Mouse (Mus musculus): Measurements from ENCODE around the gene Tradd. TPM values are rescaled to one million over a fixed set of nuclear protein-coding genes. Genes with fewer than 3 reads are reported as not detected.
"Not testable (repeated sequence)": the region's sequence is repeated elsewhere in the genome, so short reads cannot be mapped to it uniquely, and the experiment has no call there.

The Tradd gene
- total and polyA plus RNA-seq, 3 experiments: 3.9 to 4.9 (median 4.6) TPM

GRCm38 (mm10) chr8:105292471-105292870 is 28.1 kb upstream of the Tradd start:
- no peaks in the 10 kb centered on the region for H3K36me3 ChIP-seq (ENCODE audit: control insufficient read depth, insufficient read depth, low read length)
- no peaks in the 10 kb centered on the region for H3K27me3 ChIP-seq (ENCODE audit: control insufficient read depth, insufficient read depth, low read length)
- no peak overlapping the region for H3K27ac ChIP-seq
- H3K4me3 ChIP-seq: no peak overlapping the region
- 73% methylated on average over 7 of the region's 7 CpGs for WGBS
- H3K9ac ChIP-seq (ENCODE audit: low read depth, low read length): no peak overlapping the region
- no peaks in the 10 kb centered on the region for H3K79me2 ChIP-seq (replicated peaks; ENCODE audit: control insufficient read depth, insufficient read depth, low read length)
- intact Hi-C loops (cut with DNase I): loop anchor here (5.0 to 10.0 kb wide), 2 partner anchors 170 to 638 kb away; no protein-coding TSS in a partner anchor
- peaks cover 11% of the 10 kb centered on the region for H3K4me1 ChIP-seq (ENCODE audit: control insufficient read depth, insufficient read depth, low read length)
- no peak for DNase-seq
- TF ChIP-seq POLR2A (IDR thresholded peaks at IDR 0.05; ENCODE audit: insufficient read depth, low read depth, low read length) (no peak), EP300 (IDR thresholded peaks at IDR 0.05; ENCODE audit: insufficient read depth, low read depth, low read length) (no peak), CTCF (IDR thresholded peaks at IDR 0.05) (no peak)

- DNase-seq; H3K27me3 ChIP-seq (ENCODE audit: control insufficient read depth, insufficient read depth, low read length); H3K79me2 ChIP-seq (replicated peaks; ENCODE audit: control insufficient read depth, insufficient read depth, low read length); H3K36me3 ChIP-seq (ENCODE audit: control insufficient read depth, insufficient read depth, low read length); H3K27ac ChIP-seq; H3K9ac ChIP-seq (ENCODE audit: low read depth, low read length); H3K4me3 ChIP-seq: not testable (repeated sequence)
- TF ChIP-seq CTCF (IDR thresholded peaks at IDR 0.05): peak; percentile 52
- peaks cover 11% of the 10 kb centered on the region for H3K4me1 ChIP-seq (ENCODE audit: control insufficient read depth, insufficient read depth, low read length)
- 53% methylated on average over 3 of the region's 3 CpGs for WGBS
- intact Hi-C loops (cut with DNase I): loop anchor here (2.0 to 10.0 kb wide), 3 partner anchors 37 to 637 kb away; partner anchors contain the start of gene B3gnt9
Observed at GRCm38 (mm10) chr8:105291802-105292201, 27.4 kb upstream of the Tradd start.

GRCm38 (mm10) chr8:105291364-105291763 is 27.0 kb upstream of the Tradd start:
- H3K4me3 ChIP-seq: not testable (repeated sequence)
- intact Hi-C loops (cut with DNase I): loop anchor here (2.0 to 10.0 kb wide), 3 partner anchors 37 to 637 kb away; partner anchors contain the start of gene B3gnt9
- WGBS: 75% methylated on average over 8 of the region's 8 CpGs

GRCm38 (mm10) chr8:105290554-105291314 is 26.3 kb upstream of the Tradd start:
- no peak overlapping the region for H3K27ac ChIP-seq
- H3K27me3 ChIP-seq (ENCODE audit: control insufficient read depth, insufficient read depth, low read length): no peaks in the 10 kb centered on the region
- WGBS: 17% methylated on average over 31 of the region's 31 CpGs
- no peaks in the 10 kb centered on the region for H3K79me2 ChIP-seq (replicated peaks; ENCODE audit: control insufficient read depth, insufficient read depth, low read length)
- intact Hi-C loops (cut with DNase I): loop anchor here (2.0 to 10.0 kb wide), 3 partner anchors 36 to 636 kb away; partner anchors contain the start of gene B3gnt9
- DNase-seq: peak; percentile 86 to 90
- no peak overlapping the region for H3K9ac ChIP-seq (ENCODE audit: low read depth, low read length)
- H3K36me3 ChIP-seq (ENCODE audit: control insufficient read depth, insufficient read depth, low read length): no peaks in the 10 kb centered on the region
- H3K4me3 ChIP-seq: no peak overlapping the region
- 0 out of 2 replicates have a peak, but pooled peaks have one; percentile 55 for TF ChIP-seq EP300 (IDR thresholded peaks at IDR 0.05; ENCODE audit: insufficient read depth, low read depth, low read length)
- TF ChIP-seq POLR2A (IDR thresholded peaks at IDR 0.05; ENCODE audit: insufficient read depth, low read depth, low read length): no peak
- TF ChIP-seq CTCF (IDR thresholded peaks at IDR 0.05): peak; percentile 97; the same call in 1 of the 2 replicates
- peaks cover 11% of the 10 kb centered on the region for H3K4me1 ChIP-seq (ENCODE audit: control insufficient read depth, insufficient read depth, low read length)

More at GRCm38 (mm10) chr8:105291364-105291763, 27.0 kb upstream of the Tradd start:
- not testable (repeated sequence) for H3K79me2 ChIP-seq (replicated peaks; ENCODE audit: control insufficient read depth, insufficient read depth, low read length); H3K27me3 ChIP-seq (ENCODE audit: control insufficient read depth, insufficient read depth, low read length); H3K9ac ChIP-seq (ENCODE audit: low read depth, low read length); H3K27ac ChIP-seq; DNase-seq; H3K36me3 ChIP-seq (ENCODE audit: control insufficient read depth, insufficient read depth, low read length)
- H3K4me1 ChIP-seq (ENCODE audit: control insufficient read depth, insufficient read depth, low read length): peaks cover 11% of the 10 kb centered on the region

DNA sequence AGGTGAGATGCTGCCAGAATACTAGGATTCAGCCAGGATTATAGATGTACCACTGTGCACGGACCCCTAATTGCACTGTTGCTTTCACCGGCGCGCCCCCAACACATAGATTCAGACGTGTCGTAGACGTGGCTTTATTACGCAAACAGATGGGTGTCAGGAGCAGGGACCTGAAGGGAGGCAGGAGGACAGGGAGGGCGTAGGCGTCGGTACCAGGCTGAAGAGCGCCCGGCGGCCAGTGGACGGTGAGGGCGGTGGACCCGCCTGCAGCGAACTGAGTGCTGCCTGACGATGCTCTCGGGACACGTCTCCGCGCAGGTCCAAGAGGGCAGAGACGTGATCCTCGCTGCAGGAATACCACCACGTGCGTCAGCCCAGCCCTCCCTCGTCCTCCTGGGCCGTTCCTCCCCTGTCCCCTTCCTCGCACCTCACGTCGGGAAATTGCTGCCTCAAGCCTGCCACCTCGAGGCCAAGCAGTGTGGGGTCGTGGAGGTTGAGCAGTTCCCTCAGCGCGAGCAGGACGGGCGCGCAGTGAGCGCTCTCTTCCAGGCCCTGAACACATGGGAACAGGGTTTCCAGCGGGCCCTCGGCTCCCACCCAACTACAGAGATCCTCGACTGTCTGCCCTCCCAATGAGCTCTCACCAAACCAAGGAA is 25.5 kb upstream of the Tradd start, which contains the start of gene 4931428F04Rik:
Gene 4931428F04Rik, minus strand, starts transcription at position 60 of the 656 bp plus-strand sequence.
- no peaks in the 10 kb centered on the region for H3K36me3 ChIP-seq (ENCODE audit: control insufficient read depth, insufficient read depth, low read length)
- H3K27ac ChIP-seq: peak within 1 kb of the TSS; percentile 84
- H3K9ac ChIP-seq (ENCODE audit: low read depth, low read length): peak within 1 kb of the TSS; percentile 68
- intact Hi-C loops (cut with DNase I): loop anchor here (2.0 to 10.0 kb wide), 4 partner anchors 35 to 635 kb away; partner anchors contain the start of genes B3gnt9 and D230025D16Rik
- H3K27me3 ChIP-seq (ENCODE audit: control insufficient read depth, insufficient read depth, low read length): no peaks in the 10 kb centered on the region
- H3K4me1 ChIP-seq (ENCODE audit: control insufficient read depth, insufficient read depth, low read length): peaks cover 11% of the 10 kb centered on the region
- peak within 1 kb of the TSS; percentile 61 for H3K4me3 ChIP-seq
- DNase-seq: no peak
- WGBS: 7% methylated on average over 43 of the region's 43 CpGs
- no peaks in the 10 kb centered on the region for H3K79me2 ChIP-seq (replicated peaks; ENCODE audit: control insufficient read depth, insufficient read depth, low read length)
- peak; percentile 56 for TF ChIP-seq CTCF (IDR thresholded peaks at IDR 0.05)
- no peak for TF ChIP-seq EP300 (IDR thresholded peaks at IDR 0.05; ENCODE audit: insufficient read depth, low read depth, low read length)
- no peak for TF ChIP-seq POLR2A (IDR thresholded peaks at IDR 0.05; ENCODE audit: insufficient read depth, low read depth, low read length)

Measured in heart, adult 2 months (tissue).